Mouse (Mus musculus): Measurements from ENCODE around the gene H2-Oa.

H2-Oa gene

GRCm38 (mm10) chr17:34092197-34092875, at the start of gene H2-Oa:
H2-Oa (plus strand) TSS chr17:34092340.
- DNase-seq (ENCODE audit: low spot score), result no peak

GRCm38 (mm10) chr17:34045941-34046340, 46.2 kb upstream of the H2-Oa start:
- DNase-seq (ENCODE audit: low spot score), result no peak

- DNase-seq (ENCODE audit: low spot score), result no peak
Measured at GRCm38 (mm10) chr17:34047404-34048050, 44.6 kb upstream of the H2-Oa start.

- DNase-seq (ENCODE audit: low spot score), result no peak
Measured at GRCm38 (mm10) chr17:34057224-34057623, 34.9 kb upstream of the H2-Oa start.

- DNase-seq (ENCODE audit: low spot score), result no peak
Measured at GRCm38 (mm10) chr17:34068864-34069263, 23.3 kb upstream of the H2-Oa start.

DNA sequence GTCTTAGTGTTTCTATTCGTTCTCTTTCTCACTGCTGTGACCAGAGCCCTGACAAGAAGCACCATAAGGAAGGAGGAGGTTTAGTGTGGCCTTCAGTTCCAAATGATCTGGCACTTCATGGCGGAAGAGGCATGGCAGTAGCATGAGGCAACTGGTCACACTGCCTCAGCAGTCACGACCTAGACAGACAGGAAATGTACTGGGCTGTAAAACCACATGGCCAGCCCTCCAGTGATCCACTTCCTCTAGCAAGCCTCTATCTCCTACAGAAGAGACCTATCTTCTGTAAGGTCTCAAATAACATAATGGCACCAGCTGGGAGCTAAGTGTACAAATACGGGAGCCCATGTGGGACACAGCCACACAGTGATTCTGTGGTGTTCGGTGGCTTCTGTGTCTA, 20.0 kb upstream of the H2-Oa start:
- no peak for DNase-seq (ENCODE audit: low spot score)

- DNase-seq (ENCODE audit: low spot score), result no peak
Measured at GRCm38 (mm10) chr17:34075271-34075670, 16.9 kb upstream of the H2-Oa start.

GRCm38 (mm10) chr17:34077549-34077948, 14.6 kb upstream of the H2-Oa start:
- DNase-seq (ENCODE audit: low spot score), result peak; percentile 58

GRCm38 (mm10) chr17:34078148-34078547, 14.0 kb upstream of the H2-Oa start:
- DNase-seq (ENCODE audit: low spot score), result no peak

DNA sequence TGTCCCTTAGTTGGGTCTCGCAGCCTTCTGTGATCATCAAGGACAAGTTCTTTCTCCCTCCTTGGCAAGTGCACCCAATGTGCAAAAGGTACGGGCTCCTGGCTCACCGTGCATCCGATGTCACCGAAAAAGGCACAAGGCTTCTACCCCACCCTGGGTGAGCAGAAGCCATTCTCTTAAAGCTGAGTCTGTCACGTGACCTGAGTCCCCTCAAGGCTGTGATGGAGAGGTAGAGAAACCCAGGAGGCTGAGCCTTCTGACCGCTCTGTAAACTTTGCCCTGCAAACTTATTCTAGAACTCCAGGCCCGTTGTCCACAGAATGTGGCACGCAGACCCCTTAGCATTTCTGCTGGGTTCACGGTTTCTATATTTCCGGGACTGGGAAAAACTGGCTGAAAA, 13.1 kb upstream of the H2-Oa start:
- DNase-seq (ENCODE audit: low spot score), result no peak

DNA sequence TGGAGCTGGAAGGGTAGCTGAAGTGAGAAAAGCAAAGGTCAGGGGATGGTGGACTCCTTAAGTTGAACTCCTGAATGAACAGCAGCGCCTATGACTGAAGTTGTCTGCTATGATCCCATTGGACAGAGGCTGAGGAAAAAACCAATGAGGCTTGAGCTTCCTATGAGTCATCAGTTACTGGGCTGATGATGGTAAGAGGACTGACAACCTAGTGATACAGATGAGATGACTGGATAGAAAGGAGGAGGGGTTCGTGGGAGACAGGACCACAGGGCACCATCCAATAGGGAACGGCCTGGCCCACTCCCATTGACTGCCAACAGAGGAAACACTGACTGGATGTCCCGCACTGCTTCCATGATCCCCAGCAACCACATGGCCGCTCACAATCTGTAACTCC, 12.5 kb upstream of the H2-Oa start:
- no peak for DNase-seq (ENCODE audit: low spot score)

- no peak for DNase-seq (ENCODE audit: low spot score)
Measured at GRCm38 (mm10) chr17:34083104-34083503, 9.0 kb upstream of the H2-Oa start.

DNA sequence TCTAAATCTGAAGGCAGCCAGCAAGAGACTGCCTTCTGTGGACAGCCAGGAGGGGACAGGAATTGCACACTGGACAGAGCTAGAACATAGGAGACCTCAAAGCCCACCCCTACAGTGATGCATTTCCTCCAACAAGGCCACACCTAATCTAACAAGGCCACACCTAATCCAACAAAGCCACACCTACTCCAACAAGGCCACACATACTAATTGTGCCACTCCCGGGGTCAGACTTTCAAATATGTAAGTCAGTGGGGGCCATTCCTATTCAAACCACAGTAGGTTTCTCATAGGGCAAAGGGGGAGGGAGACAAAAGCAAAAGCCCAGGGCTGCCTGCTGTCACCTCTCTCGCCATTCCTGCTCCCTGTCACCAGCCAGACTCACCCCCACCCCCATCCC, 4.8 kb upstream of the H2-Oa start:
- DNase-seq (ENCODE audit: low spot score), result no peak

- DNase-seq (ENCODE audit: low spot score), result no peak
Measured at GRCm38 (mm10) chr17:34088124-34088523, 4.0 kb upstream of the H2-Oa start.

- no peak for DNase-seq (ENCODE audit: low spot score)
Measured at GRCm38 (mm10) chr17:34090923-34091322, 1.2 kb upstream of the H2-Oa start.

DNA sequence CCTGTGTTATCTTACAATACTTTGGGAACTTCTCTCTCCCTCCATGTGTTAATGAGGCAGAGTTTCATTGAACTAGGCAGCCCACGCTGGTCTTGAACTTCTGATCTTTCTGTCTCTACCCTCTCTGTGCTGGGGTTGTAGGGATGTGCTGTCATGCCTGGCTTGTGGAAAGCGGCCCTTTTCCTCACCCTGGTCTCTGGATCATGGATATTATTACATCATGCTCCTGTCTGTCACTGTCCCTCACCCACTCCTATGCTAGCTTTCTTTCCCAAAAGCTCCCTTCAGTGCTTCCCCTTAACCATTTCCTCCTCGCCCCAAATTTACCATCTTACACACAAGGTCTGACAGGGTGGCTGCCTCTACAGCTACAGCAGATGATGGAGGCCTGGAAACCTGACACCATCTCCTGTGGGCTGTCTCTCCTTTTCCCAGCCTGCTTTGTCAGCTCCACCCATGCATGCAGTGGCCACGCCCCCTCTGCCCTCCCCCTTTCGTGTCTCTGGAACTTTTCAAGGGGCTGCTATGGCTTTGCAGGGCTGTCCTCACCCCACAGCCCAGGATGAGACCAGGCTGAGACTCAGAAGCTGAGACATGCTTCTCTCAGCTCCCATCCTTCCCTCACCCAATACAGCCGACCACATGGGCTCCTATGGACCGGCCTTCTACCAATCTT, 1.2 kb downstream of the H2-Oa start:
- peak; percentile 81 for DNase-seq (ENCODE audit: low spot score)

DNA sequence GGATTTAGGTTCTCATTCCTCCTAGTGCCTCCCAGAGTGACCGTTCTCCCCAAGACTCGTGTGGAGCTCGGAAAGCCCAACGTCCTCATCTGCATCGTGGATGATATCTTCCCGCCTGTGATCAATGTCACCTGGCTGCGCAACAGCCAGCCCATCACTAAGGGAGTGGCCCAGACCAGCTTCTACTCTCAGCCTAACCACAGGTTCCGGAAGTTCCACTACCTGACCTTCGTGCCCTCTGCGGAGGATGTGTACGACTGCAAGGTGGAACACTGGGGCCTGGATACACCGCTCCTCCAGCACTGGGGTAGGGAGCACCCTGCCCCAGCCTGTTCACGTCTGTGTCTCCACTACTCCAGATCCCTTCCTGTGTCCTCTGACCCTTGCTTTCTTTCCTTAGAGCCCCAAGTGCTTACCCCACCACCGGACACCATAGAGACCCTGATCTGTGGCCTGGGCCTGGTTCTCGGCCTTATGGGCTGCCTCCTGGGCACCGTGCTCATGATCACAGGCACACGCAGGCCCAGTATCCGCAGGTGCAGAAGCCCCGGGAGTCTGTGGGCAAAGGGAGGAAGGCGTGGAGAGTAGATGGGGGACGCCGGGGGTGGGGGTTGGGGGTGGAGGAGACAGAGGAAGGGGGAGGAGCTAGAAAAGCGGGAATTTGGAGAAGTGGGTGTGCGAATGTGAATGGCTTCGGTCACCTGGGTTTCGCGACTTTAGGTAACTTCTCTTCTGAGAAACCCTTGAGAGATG, 2.3 kb downstream of the H2-Oa start:
- DNase-seq (ENCODE audit: low spot score), result no peak

- no peak for DNase-seq (ENCODE audit: low spot score)
Measured at GRCm38 (mm10) chr17:34096497-34097010, 4.4 kb downstream of the H2-Oa start.

DNA sequence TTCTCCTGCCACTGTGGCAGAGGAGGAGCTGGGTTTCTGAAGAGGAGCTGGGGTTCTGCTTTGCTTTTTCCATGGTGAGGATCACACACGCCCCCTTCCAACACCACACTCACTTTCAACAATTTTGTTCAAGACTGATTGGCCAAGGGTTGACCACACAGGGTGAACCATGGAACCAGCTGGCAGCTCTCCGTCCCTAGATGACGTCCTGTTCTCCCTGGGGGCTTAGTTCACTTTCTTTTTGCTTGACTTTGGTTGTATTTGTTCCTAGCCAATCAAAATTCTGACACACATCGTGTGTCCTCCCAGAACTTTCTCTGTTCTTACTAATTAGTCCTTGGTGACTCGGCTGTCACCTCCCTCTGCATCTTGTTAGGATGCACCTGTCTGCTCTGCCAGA, 5.1 kb downstream of the H2-Oa start:
- DNase-seq (ENCODE audit: low spot score), result no peak

- DNase-seq (ENCODE audit: low spot score), result no peak
Measured at GRCm38 (mm10) chr17:34098709-34099479, 6.8 kb downstream of the H2-Oa start.

DNA sequence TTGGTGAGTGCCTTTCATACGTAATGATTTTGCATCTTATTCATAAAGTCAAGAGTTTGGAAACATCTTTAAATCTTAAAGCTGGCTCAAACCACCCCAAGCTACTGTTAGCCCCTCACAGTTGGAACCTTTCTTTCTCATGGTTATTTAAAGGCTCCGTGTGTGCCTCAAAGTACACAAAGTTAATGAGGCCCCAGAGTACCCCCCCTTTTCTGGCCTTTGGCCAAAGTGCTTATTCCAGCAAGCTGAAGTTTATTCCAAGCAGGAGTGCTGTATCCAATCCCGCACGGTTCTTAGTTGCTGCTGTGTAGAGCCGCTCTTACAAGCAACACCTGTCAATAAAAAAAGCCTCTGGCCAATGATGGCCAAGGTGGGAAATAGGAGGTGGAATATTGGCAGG, 7.4 kb downstream of the H2-Oa start:
- no peak for DNase-seq (ENCODE audit: low spot score)

DNA sequence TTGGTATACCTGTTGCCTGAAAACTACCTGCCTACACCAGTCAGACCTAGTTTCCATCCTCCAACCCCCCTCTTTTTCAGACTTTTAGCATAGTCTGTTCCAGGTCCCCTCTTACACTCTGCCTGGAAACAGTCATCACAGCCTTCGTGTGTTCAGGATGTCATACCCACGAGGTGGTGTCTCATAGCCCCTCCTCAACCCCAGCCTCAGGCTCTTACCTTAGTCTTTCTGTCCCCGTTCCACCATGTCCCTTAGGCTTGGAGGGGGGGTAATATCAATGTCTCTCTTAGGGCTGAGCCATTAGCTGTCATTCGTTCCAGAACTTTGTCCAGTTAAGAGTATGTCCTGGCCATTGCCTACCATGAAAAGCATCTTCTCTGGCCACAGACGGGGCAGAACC, 9.0 kb downstream of the H2-Oa start:
- DNase-seq (ENCODE audit: low spot score), result no peak
